Mouse (Mus musculus): ENCODE measurements around the gene Snta1.
A peak's percentile ranks its signal among the peaks of the same experiment; 100 is the strongest.

The Snta1 gene

GRCm38 (mm10) chr2:154420942-154421731 is 13.2 kb upstream of the Snta1 start:
- DNase-seq = peak; percentile 55 to 56

GRCm38 (mm10) chr2:154419631-154420515 is 12.0 kb upstream of the Snta1 start:
- no peak for DNase-seq

DNA sequence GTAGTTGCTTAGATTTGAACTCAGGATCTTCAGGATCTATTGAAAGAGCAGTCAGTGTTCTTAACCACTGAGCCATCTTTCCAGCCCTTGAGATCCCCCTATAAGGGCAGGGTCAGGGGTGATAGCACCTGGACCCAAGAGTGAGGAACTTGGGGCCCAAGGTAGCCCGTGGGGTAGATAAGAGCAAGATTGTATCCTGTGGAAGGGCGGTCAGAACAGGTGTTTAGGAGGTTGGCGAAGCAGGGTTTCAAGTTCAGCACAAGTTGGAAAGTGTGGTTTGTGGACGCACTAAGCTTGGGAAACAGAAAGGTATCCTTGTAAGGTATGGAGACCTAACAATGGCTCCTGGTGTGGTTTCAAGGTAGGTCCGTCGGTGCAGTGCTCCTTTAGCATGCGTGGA is 10.1 kb upstream of the Snta1 start:
- DNase-seq = no peak

- peak; percentile 79 to 83 for DNase-seq
Measured at GRCm38 (mm10) chr2:154417107-154417506, 9.2 kb upstream of the Snta1 start.

- peak; percentile 72 to 73 for DNase-seq
Measured at GRCm38 (mm10) chr2:154412018-154412666, 4.2 kb upstream of the Snta1 start.

GRCm38 (mm10) chr2:154410355-154410754 is 2.5 kb upstream of the Snta1 start:
- DNase-seq = no peak

DNA sequence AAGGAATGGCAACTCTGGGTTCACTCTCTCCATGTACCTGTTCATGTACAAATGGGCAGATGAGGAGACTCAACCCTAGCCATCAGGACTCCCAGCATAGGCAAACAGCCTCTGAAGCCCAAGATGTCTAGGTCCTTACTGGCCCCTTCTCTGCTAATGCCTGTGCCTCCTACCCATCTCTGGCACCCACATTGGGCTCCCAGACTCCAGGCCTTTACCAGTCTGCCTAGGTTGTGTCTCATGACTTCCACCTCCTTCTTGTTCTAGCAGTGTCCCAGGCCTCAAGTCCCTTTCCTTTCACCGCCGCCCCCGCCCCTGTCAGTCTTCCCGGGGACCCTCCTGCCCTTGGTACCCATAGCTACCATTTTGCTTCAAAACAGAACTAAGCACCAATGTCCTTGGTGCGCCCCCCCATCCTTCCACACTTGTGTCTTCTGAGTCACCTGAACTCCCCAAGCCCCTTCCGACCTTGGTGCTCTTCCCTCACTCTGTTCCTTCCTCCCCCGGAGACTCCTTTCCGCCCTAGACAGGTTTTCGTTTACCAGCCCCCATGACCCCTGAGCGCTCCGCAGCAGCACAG is 746 bp downstream of the Snta1 start:
- DNase-seq = peak in 1 of 2 experiments; percentile 23

DNA sequence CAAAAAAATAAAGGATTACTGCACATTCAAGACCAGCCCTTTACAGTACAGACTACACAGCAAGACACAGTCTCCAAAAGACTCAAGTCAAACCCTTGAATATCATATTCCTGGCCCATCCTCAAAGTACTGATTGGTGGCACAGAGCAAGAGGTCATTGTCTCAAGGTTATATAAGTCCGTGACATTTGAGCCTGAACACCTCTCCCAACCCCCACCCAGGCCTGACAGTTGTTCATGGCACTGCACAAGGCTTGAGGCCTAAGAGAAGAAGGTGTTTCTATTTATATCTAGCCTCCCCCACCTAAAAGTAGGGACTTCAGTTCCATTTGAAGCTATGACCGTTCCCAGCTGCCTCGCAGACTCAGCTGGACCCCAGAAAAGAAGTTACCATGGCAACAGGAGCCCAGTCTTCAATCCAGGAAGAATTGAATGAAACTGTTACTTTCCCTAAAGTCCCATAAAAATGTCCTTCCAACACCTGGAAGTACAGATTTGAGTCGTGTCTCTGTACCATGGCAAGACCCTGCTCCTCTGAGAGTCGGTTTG is 2.4 kb downstream of the Snta1 start:
- DNase-seq = no peak

DNA sequence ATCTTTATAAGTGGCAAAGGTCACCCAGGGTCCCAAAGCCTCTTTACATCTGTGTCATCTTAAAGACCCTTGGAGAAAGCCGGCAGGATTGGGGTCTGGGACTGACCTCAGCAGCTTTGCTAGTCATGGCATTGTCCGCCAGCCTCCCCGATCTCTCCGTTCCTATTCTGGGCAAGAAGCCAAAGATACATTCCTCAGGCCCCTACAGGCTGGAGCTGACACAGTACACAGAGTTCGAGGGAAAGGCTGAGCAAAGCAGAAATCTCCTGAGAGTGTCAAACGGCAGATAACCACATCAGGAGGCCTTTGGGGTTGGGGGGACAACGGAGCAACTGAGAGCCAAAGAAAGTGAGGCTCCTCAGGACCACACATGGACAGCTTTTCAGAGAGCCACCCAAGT is 5.1 kb downstream of the Snta1 start:
- DNase-seq = peak in 1 of 2 experiments; percentile 25

DNA sequence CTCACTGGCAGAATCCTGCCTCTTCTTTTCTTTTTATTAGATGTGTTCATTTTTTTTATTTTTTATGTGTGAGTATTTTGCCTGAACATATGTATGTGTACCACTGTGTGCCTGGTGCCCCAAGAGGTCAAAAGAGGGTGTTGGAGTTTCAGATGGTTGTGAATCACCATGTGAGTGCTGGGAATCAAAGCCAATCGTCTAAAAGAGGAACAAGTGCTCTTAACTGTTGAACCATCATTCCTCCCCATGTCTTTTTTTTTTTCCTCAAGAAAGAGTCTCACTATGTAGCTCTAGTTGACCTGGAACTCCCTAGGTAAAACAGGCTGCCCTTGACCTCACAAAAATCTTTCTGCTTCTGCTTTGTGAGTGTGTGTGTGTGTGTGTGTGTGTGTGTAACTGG is 5.9 kb downstream of the Snta1 start:
- DNase-seq = no peak

- peak in 1 of 2 experiments; percentile 34 for DNase-seq
Measured at GRCm38 (mm10) chr2:154399325-154399724, 8.6 kb downstream of the Snta1 start.

DNA sequence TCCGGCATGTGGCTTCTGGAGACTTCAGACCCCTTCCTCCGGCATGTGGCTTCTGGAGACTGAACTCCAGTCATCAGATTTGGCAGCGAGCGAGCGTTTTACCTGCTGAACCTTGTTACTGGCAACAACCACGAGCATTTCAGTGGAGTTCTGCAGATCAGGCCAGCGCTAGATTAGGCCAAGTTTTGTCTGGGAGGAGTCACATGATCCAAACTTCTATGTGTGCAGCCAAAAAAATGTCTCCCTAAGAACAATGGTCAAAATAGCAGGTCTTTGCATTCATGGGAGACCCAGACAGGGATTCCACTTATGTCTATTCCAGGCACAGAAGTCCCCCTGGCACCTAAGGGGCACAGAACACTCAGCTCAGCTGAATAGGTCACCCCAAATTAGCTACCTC is 9.6 kb downstream of the Snta1 start:
- no peak for DNase-seq

DNA sequence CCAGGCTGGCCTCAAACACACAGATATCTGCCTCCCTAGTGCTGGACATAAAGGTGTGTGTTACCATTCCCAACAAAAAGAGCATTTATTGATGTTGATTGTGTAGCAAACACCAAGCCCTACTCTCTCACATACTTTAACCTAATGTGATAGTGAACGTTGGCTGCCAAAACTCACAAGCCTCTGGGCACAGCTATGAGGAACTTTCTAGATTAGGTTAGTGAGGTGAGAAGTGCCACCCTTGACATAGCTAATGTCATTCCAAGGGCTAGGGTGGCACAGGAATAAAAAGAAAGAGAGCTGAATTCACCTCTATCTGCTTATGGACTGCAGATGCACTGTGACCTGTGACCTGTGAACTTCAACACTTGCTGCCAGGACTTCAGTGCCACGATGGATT is 11.4 kb downstream of the Snta1 start:
- DNase-seq = no peak

DNA sequence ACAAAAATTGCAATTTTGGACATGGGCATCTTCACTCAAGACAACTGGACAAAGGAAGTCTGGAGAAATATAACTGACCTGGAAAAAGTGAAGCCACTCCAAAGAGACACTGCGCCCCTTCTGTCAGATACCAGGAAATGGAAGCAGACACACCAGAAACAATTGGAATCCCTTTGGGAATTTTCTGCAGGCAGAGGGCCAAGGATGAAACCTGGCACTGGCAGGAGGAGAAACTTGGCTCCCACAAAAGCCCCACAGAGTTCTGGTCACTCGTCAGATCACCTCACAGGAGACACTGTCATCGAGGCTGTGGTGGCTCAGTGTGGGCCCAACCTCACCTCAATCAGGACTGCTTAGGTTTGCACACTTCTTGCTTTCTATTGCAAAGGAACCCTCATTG is 13.3 kb downstream of the Snta1 start:
- peak; percentile 54 to 56 for DNase-seq

DNA sequence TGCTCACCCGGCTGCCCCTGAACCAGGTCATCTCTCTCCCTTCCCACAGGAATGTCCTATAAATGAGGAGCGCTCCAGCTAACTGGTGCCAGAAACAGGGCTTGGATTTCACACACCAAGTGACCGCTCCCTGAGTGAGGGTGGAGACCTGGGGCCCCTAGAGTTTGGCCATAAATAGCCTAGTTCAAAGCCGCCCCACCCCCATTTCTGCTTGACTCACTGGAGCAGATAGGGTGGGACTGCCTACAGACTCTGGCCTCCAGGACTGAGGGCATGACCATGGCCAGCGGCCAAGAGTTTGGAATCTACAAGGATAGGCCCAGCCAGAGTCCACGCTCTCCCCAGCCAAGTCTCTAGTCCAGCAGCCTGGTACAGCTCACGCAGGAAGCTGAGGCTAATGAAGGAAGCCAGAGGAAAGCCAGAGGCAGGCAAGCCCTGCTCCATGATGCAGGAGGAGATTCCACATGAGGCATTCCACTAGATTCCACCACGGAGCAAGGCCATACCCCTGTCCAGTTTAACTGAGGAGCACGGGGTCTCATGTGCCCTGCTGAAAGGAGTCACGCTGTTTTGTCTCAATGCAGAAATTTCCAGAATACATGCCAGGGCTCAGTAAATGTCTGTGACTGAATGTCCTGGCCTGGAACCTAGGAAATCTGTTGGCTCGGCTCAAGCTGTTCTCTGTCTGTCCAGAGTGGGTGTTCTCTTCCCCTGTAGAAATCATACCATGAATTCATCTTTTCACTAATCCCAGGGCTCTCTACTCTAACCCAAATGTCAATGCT is 17.5 kb downstream of the Snta1 start:
- DNase-seq = peak; percentile 50 to 53

- no peak for DNase-seq
Measured at GRCm38 (mm10) chr2:154379103-154379502, 28.8 kb downstream of the Snta1 start.

DNA sequence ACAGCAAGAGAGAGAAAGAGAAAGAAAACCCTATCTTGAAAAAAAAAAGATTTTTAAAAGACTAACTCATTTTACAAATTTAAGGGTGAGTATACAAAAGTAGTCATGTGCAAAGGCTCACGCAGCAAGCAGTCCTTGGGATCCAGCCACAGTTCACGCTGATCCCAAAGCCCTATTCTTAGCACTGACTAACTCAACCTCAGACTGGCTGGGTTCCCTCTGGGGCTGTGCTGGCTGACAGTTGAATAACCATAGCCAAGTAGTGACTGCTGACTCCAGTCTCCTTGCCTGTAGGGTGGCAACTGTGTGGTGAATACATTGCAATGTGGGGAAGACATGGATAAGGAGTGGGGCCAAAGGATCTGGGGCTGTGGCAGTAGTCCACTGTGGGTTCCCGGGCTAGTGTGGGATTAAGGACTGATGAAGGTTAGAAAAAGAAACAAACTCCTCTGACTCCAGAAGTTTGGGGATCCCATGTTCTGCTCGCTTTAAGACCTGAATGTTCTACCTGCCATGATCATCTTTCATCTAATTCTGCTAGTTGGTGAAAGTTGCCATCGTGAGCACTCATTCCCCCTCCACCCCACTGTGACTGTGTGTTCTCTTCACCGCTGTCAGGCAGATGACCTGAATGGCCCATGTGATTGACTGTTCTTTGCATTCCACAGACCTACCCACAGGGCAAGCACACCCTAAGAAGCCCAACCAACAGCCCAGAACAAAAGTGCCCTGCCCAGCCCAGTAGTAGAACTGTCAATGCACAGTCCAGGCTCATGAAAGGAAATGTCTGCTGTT is 32.9 kb downstream of the Snta1 start:
- DNase-seq = no peak

DNA sequence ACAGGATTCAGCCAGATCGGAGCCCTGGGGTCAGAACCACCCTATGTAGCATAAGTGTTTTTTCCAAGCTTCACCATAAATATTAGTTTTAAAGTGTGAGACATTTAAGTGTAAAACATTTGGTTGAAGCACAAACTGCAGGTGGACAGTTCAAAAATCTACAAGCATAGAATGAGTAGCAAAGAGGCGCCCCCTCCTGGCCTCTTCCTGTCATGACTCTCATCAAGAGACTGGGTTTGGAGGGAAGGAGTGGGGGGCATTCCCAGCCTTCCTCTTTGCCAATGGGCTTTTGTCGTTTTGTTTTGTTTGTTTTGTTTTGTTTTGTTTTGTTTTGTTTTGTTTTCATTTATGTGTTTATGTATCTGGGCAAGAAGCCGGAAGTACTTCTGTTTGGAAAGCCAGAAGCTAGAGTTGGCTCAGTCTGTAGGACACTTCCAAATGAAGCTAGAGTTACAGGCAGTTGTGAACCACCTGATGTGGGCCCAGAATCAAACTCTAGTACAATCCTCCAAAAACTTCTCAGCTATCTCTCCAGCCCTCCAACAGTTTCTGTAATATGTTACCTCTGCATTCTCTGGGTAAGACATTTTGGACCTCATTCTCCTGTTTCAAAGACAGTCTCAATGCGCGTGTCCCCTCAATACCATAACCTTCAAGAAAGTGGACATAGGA is 33.8 kb downstream of the Snta1 start:
- peak; percentile 47 to 62 for DNase-seq

- peak in 1 of 2 experiments; percentile 17 for DNase-seq
Measured at GRCm38 (mm10) chr2:154372842-154373500, 34.9 kb downstream of the Snta1 start, which contains the start of gene Cdk5rap1. TSS of gene Cdk5rap1 (minus strand) at chr2:154373010.
